Mouse (Mus musculus) forebrain, postnatal 0 days (tissue): ENCODE data around the gene Allc. TPM values are rescaled to one million over a fixed set of nuclear protein-coding genes. Genes with fewer than 3 reads are reported as not detected.

Experiments used
- ATAC-seq: fragments of 200-750 bp; cut with Nextera tagmentation; 2 replicates; pipeline ENCODE4 v1.8.0; 2017; ENCODE audit warnings: mild to moderate bottlenecking, moderate library complexity
- DNase-seq: peaks from one replicate; pipeline ENCODE4 v3.0.0-alpha.2; 2015
- H3K27ac ChIP-seq: fragments of 300-500 bp; sonication (generic); 2 replicates; pipeline ENCODE4 v1.5.1; 2014; ENCODE audit warnings: low read depth, mild to moderate bottlenecking, antibody characterized with exemption, low read length, moderate library complexity, mixed read lengths
- H3K27me3 ChIP-seq: fragments of 300-500 bp; sonication (generic); 2 replicates; pipeline ENCODE4 v1.6.1; 2014; ENCODE audit warnings: mild to moderate bottlenecking, low read length, mixed read lengths; ENCODE audit not compliant: insufficient read depth
- H3K36me3 ChIP-seq: fragments of 300-500 bp; sonication (generic); 2 replicates; pipeline ENCODE4 v1.6.1; 2014; ENCODE audit warnings: mild to moderate bottlenecking, moderate library complexity; ENCODE audit not compliant: insufficient read depth
- H3K4me1 ChIP-seq: fragments of 300-500 bp; sonication (generic); 2 replicates; pipeline ENCODE4 v1.6.1; 2014; ENCODE audit warnings: antibody characterized with exemption; ENCODE audit not compliant: insufficient read depth
- H3K4me2 ChIP-seq: fragments of 300-500 bp; sonication (generic); 2 replicates; pipeline ENCODE4 v1.6.1; 2014; ENCODE audit warnings: low read depth, mild to moderate bottlenecking, moderate library complexity
- H3K4me3 ChIP-seq: fragments of 300-500 bp; sonication (generic); 2 replicates; pipeline ENCODE4 v1.5.1; 2014; ENCODE audit warnings: low read depth, low read length, mixed read lengths
- H3K9ac ChIP-seq: fragments of 300-500 bp; sonication (generic); 2 replicates; pipeline ENCODE4 v1.6.1; 2014; ENCODE audit warnings: mild to moderate bottlenecking
- H3K9me3 ChIP-seq: fragments of 300-500 bp; sonication (generic); 2 replicates; pipeline ENCODE4 v1.6.1; 2016; ENCODE audit warnings: low read length
- CTCF ChIP-seq: sonication (generic); IDR thresholded peaks from 2 replicates; pipeline ENCODE4 v1.5.1; 2016; ENCODE audit warnings: antibody characterized with exemption, control low read depth, low read depth
- WGBS: fragments of 180-500 bp; shearing (Covaris S2); extraction: QIAGEN DNeasy Blood & Tissue Kit; methylation state at CpG from one replicate; pipeline ENCODE4 v1.1.7; 2014; 5-methylcytosine and 5-hydroxymethylcytosine counted together
- polyA plus RNA-seq: library from polyadenylated mRNA; unstranded; fragments of >200 nt; fragmentation: Nextera tagmentation; extraction: Ambion mirVana; gene quantifications from 2 replicates; pipeline ENCODE4 v1.2.1, GENCODE M21; 2015
- total RNA-seq: library from RNA; depleted of rRNA; stranded (reverse); fragments of >200 nt; gene quantifications from 2 replicates; pipeline ENCODE4 v1.2.3, GENCODE M21; 2014; rRNA removed

Gene Allc
- total and polyA plus RNA-seq, 2 experiments from 2014 or later: 0.17 to 0.29 TPM

GRCm38 (mm10) chr12:28551775-28552174 is 30.5 kb downstream of the Allc start:
- Histone ChIP-seq H3K27ac (no peak overlapping the region), H3K4me1 (no peaks in the 10 kb centered on the region), H3K9ac (no peak overlapping the region), H3K36me3 (no peaks in the 10 kb centered on the region), H3K9me3 (no peaks in the 10 kb centered on the region), H3K27me3 (no peaks in the 10 kb centered on the region), H3K4me2 (no peak overlapping the region), H3K4me3 (no peak overlapping the region)
- TF ChIP-seq CTCF: no peak
- no peak for ATAC-seq
- WGBS: 78% methylated on average over 18 of the region's 18 CpGs
- no peak for DNase-seq

GRCm38 (mm10) chr12:28548887-28549286 is 33.4 kb downstream of the Allc start:
- 57% methylated on average over 4 of the region's 4 CpGs for WGBS
- DNase-seq (no peak), ATAC-seq (no peak)
- H3K36me3 ChIP-seq: no peaks in the 10 kb centered on the region
- no peak overlapping the region for H3K4me2 ChIP-seq
- H3K4me3 ChIP-seq: no peak overlapping the region
- no peak overlapping the region for H3K9ac ChIP-seq
- H3K27ac ChIP-seq: no peak overlapping the region
- TF ChIP-seq CTCF: no peak
- no peaks in the 10 kb centered on the region for H3K4me1 ChIP-seq
- no peaks in the 10 kb centered on the region for H3K9me3 ChIP-seq
- H3K27me3 ChIP-seq: no peaks in the 10 kb centered on the region

GRCm38 (mm10) chr12:28514264-28514775 is 68.0 kb downstream of the Allc start:
- ATAC-seq (no peak), DNase-seq (no peak)
- WGBS: 38% methylated on average over 1 of the region's 1 CpGs
- Histone ChIP-seq H3K4me1 (no peaks in the 10 kb centered on the region), H3K4me2 (no peak overlapping the region), H3K9ac (no peak overlapping the region), H3K9me3 (no peaks in the 10 kb centered on the region), H3K27me3 (no peaks in the 10 kb centered on the region), H3K27ac (no peak overlapping the region), H3K36me3 (no peaks in the 10 kb centered on the region), H3K4me3 (no peak overlapping the region)
- TF ChIP-seq CTCF: no peak

- Histone ChIP-seq H3K4me3 (no peak overlapping the region), H3K4me2 (no peak overlapping the region), H3K9ac (no peak overlapping the region), H3K9me3 (no peaks in the 10 kb centered on the region), H3K36me3 (no peaks in the 10 kb centered on the region), H3K27me3 (no peaks in the 10 kb centered on the region), H3K4me1 (no peaks in the 10 kb centered on the region), H3K27ac (no peak overlapping the region)
- no peak for TF ChIP-seq CTCF
- no peak for DNase-seq
- no peak for ATAC-seq
- WGBS: 56% methylated on average over 5 of the region's 5 CpGs
Measured at GRCm38 (mm10) chr12:28509699-28510280, 72.5 kb downstream of the Allc start.

Other genes starting within 250 kb of the Allc start
- not detected in 2 replicates for gene Dcdc2c, start 30.1 kb downstream of the Allc start, total RNA-seq
- 0.09 TPM in 1 of 2 replicates, not detected in the other for gene Dcdc2c, start 30.1 kb downstream of the Allc start, polyA plus RNA-seq
- gene Colec11, start 40.9 kb upstream of the Allc start, total RNA-seq: 0.48 and 0.62 TPM in 2 replicates
- gene Colec11, start 40.9 kb upstream of the Allc start, polyA plus RNA-seq: 0.39 and 1.1 TPM in 2 replicates
- 1,274 and 1,982 TPM in 2 replicates for gene Rps7, start 53.4 kb upstream of the Allc start, total RNA-seq
- gene Rps7, start 53.4 kb upstream of the Allc start, polyA plus RNA-seq: 605 and 756 TPM in 2 replicates
- 13.7 and 18.5 TPM in 2 replicates for gene Rnaseh1, start 67.1 kb upstream of the Allc start, total RNA-seq
- gene Rnaseh1, start 67.1 kb upstream of the Allc start, polyA plus RNA-seq: 12.3 and 13.3 TPM in 2 replicates
- gene Adi1, start 92.7 kb upstream of the Allc start, total RNA-seq: 5.1 and 9.4 TPM in 2 replicates
- 24.7 and 27.9 TPM in 2 replicates for gene Adi1, start 92.7 kb upstream of the Allc start, polyA plus RNA-seq
- gene Trappc12, start 167.9 kb upstream of the Allc start, total RNA-seq: 49.1 and 55.6 TPM in 2 replicates
- 32.0 and 37.8 TPM in 2 replicates for gene Trappc12, start 167.9 kb upstream of the Allc start, polyA plus RNA-seq
- 60.8 and 63.6 TPM in 2 replicates for gene Eipr1, start 169.3 kb upstream of the Allc start, total RNA-seq
- 66.6 and 78.7 TPM in 2 replicates for gene Eipr1, start 169.3 kb upstream of the Allc start, polyA plus RNA-seq